Mouse (Mus musculus) midbrain, embryonic 10.5 days (tissue): ENCODE results near the gene Htr5b. TPM values are rescaled to one million over a fixed set of nuclear protein-coding genes. Genes with fewer than 3 reads are reported as not detected.
A peak's percentile ranks its signal among the peaks of the same experiment; 100 is the strongest.

ENCODE experiments used
- DNase-seq: peaks from one replicate; pipeline ENCODE4 v3.0.0-alpha.2; 2017; ENCODE audit warnings: low spot score
- H3K27ac ChIP-seq: fragments of 300-500 bp; sonication (generic); replicated peaks from 2 replicates; pipeline ENCODE4 v1.5.1; 2016; ENCODE audit warnings: mild to moderate bottlenecking
- H3K27me3 ChIP-seq: fragments of 300-500 bp; sonication (generic); 2 replicates; pipeline ENCODE4 v1.6.1; 2016; ENCODE audit warnings: low read depth, mild to moderate bottlenecking; ENCODE audit not compliant: poor library complexity, severe bottlenecking
- H3K36me3 ChIP-seq: fragments of 300-500 bp; sonication (generic); 2 replicates; pipeline ENCODE4 v1.6.1; 2016; ENCODE audit warnings: mild to moderate bottlenecking, moderate library complexity
- H3K4me1 ChIP-seq: fragments of 300-500 bp; sonication (generic); 2 replicates; pipeline ENCODE4 v1.6.1; 2016
- H3K4me3 ChIP-seq: fragments of 300-500 bp; sonication (generic); 2 replicates; pipeline ENCODE4 v1.5.1; 2016; ENCODE audit warnings: mild to moderate bottlenecking, moderate library complexity
- H3K9me3 ChIP-seq: fragments of 300-500 bp; sonication (generic); replicated peaks from 2 replicates; pipeline ENCODE4 v1.6.1; 2016; ENCODE audit warnings: mild to moderate bottlenecking
- WGBS: fragments of 180-500 bp; shearing (Covaris S2); methylation state at CpG from one replicate; pipeline ENCODE4 v1.1.7; 2016; 5-methylcytosine and 5-hydroxymethylcytosine counted together
- polyA plus RNA-seq: library from polyadenylated mRNA; unstranded; fragments of >200 nt; fragmentation: Nextera tagmentation; extraction: Ambion mirVana; gene quantifications from 2 replicates; pipeline ENCODE4 v1.2.1, GENCODE M21; 2016

The Htr5b gene
- polyA plus RNA-seq, 1 experiment from 2014 or later: 0.23 TPM

GRCm38 (mm10) chr1:121527600-121528398, 466 bp downstream of the Htr5b start:
- H3K4me1 ChIP-seq: peaks cover 17% of the 10 kb centered on the region
- no peaks in the 10 kb centered on the region for H3K36me3 ChIP-seq
- H3K4me3 ChIP-seq: peak overlapping the region; percentile 53
- peaks cover 52% of the 10 kb centered on the region for H3K27me3 ChIP-seq
- 17% methylated on average over 55 of the region's 55 CpGs for WGBS
- no peak overlapping the region for H3K27ac ChIP-seq
- DNase-seq: no peak
- H3K9me3 ChIP-seq: no peaks in the 10 kb centered on the region

- peak overlapping the region; percentile 53 for H3K4me3 ChIP-seq
- 51% methylated on average over 17 of the region's 17 CpGs for WGBS
- H3K27me3 ChIP-seq: peaks cover 52% of the 10 kb centered on the region
- DNase-seq: no peak
- peaks cover 17% of the 10 kb centered on the region for H3K4me1 ChIP-seq
- no peaks in the 10 kb centered on the region for H3K36me3 ChIP-seq
- no peaks in the 10 kb centered on the region for H3K9me3 ChIP-seq
- H3K27ac ChIP-seq: no peak overlapping the region
These were observed 1.2 kb downstream of the Htr5b start for GRCm38 (mm10) chr1:121527061-121527460.

- Histone ChIP-seq H3K9me3 (no peaks in the 10 kb centered on the region), H3K27me3 (no peaks in the 10 kb centered on the region), H3K27ac (no peak overlapping the region), H3K4me1 (no peaks in the 10 kb centered on the region), H3K4me3 (no peak overlapping the region), H3K36me3 (no peaks in the 10 kb centered on the region)
- DNase-seq: no peak
- WGBS: 79% methylated on average over 1 of the region's 1 CpGs
These were observed 9.7 kb downstream of the Htr5b start for GRCm38 (mm10) chr1:121518609-121519008.

- WGBS: 100% methylated on average over 2 of the region's 2 CpGs
- DNase-seq: no peak
- Histone ChIP-seq H3K27me3 (no peaks in the 10 kb centered on the region), H3K36me3 (0 out of 2 replicates have a peak, but pooled peaks cover 2% of the 10 kb centered on the region), H3K27ac (no peak overlapping the region), H3K4me1 (no peaks in the 10 kb centered on the region), H3K9me3 (no peaks in the 10 kb centered on the region), H3K4me3 (no peak overlapping the region)
These were observed 16.3 kb downstream of the Htr5b start for GRCm38 (mm10) chr1:121511966-121512365.

GRCm38 (mm10) chr1:121511186-121511585, 17.1 kb downstream of the Htr5b start:
- H3K27ac ChIP-seq: no peak overlapping the region
- H3K4me1 ChIP-seq: no peaks in the 10 kb centered on the region
- H3K36me3 ChIP-seq: 0 out of 2 replicates have a peak, but pooled peaks cover 5% of the 10 kb centered on the region
- no peak for DNase-seq
- no peaks in the 10 kb centered on the region for H3K9me3 ChIP-seq
- 52% methylated on average over 2 of the region's 2 CpGs for WGBS
- H3K27me3 ChIP-seq: no peaks in the 10 kb centered on the region
- H3K4me3 ChIP-seq: no peak overlapping the region

- Histone ChIP-seq H3K27me3 (no peaks in the 10 kb centered on the region), H3K27ac (no peak overlapping the region), H3K36me3 (0 out of 2 replicates have a peak, but pooled peaks cover 5% of the 10 kb centered on the region), H3K9me3 (no peaks in the 10 kb centered on the region), H3K4me3 (no peak overlapping the region), H3K4me1 (no peaks in the 10 kb centered on the region)
- 94% methylated on average over 19 of the region's 19 CpGs for WGBS
- DNase-seq: no peak
These were observed 17.7 kb downstream of the Htr5b start for GRCm38 (mm10) chr1:121510420-121511140.

- Histone ChIP-seq H3K4me3 (no peak overlapping the region), H3K4me1 (no peaks in the 10 kb centered on the region), H3K9me3 (no peaks in the 10 kb centered on the region), H3K27ac (no peak overlapping the region), H3K27me3 (no peaks in the 10 kb centered on the region), H3K36me3 (0 out of 2 replicates have a peak, but pooled peaks cover 9% of the 10 kb centered on the region)
- 92% methylated on average over 2 of the region's 2 CpGs for WGBS
- DNase-seq: no peak
These were observed 19.5 kb downstream of the Htr5b start for GRCm38 (mm10) chr1:121508729-121509128.

- WGBS: 94% methylated on average over 4 of the region's 4 CpGs
- Histone ChIP-seq H3K27ac (no peak overlapping the region), H3K9me3 (no peaks in the 10 kb centered on the region; the same call in 1 of the 2 replicates), H3K4me3 (no peak overlapping the region), H3K27me3 (no peaks in the 10 kb centered on the region), H3K4me1 (no peaks in the 10 kb centered on the region), H3K36me3 (peaks cover 96% of the 10 kb centered on the region)
- no peak for DNase-seq
These were observed 31.2 kb downstream of the Htr5b start for GRCm38 (mm10) chr1:121497093-121497492.

GRCm38 (mm10) chr1:121490241-121490640, 38.0 kb downstream of the Htr5b start:
- Histone ChIP-seq H3K27me3 (no peaks in the 10 kb centered on the region), H3K27ac (no peak overlapping the region), H3K4me3 (no peak overlapping the region), H3K4me1 (no peaks in the 10 kb centered on the region), H3K36me3 (peaks cover 53% of the 10 kb centered on the region), H3K9me3 (no peaks in the 10 kb centered on the region)
- WGBS: 36% methylated on average over 5 of the region's 5 CpGs
- peak; percentile 23 for DNase-seq

- no peaks in the 10 kb centered on the region for H3K9me3 ChIP-seq
- WGBS: 89% methylated on average over 6 of the region's 6 CpGs
- no peak for DNase-seq
These were observed 41.5 kb downstream of the Htr5b start for GRCm38 (mm10) chr1:121486803-121487202.

GRCm38 (mm10) chr1:121483091-121483490, 45.2 kb downstream of the Htr5b start:
- no peaks in the 10 kb centered on the region for H3K9me3 ChIP-seq
- H3K4me1 ChIP-seq: no peaks in the 10 kb centered on the region
- no peaks in the 10 kb centered on the region for H3K27me3 ChIP-seq
- no peak for DNase-seq
- H3K4me3 ChIP-seq: no peak overlapping the region
- no peak overlapping the region for H3K27ac ChIP-seq
- WGBS: 87% methylated on average over 4 of the region's 4 CpGs
- peaks cover 64% of the 10 kb centered on the region for H3K36me3 ChIP-seq

More at GRCm38 (mm10) chr1:121486803-121487202, 41.5 kb downstream of the Htr5b start:
- H3K4me3 ChIP-seq: no peak overlapping the region
- H3K27me3 ChIP-seq: no peaks in the 10 kb centered on the region
- H3K27ac ChIP-seq: no peak overlapping the region
- no peaks in the 10 kb centered on the region for H3K4me1 ChIP-seq
- peaks cover 43% of the 10 kb centered on the region for H3K36me3 ChIP-seq

- no peak overlapping the region for H3K4me3 ChIP-seq
- H3K4me1 ChIP-seq: no peaks in the 10 kb centered on the region
- no peak for DNase-seq
- peaks cover 67% of the 10 kb centered on the region for H3K36me3 ChIP-seq
- H3K9me3 ChIP-seq: no peaks in the 10 kb centered on the region
- no peaks in the 10 kb centered on the region for H3K27me3 ChIP-seq
- no peak overlapping the region for H3K27ac ChIP-seq
- 91% methylated on average over 5 of the region's 5 CpGs for WGBS
These were observed 48.9 kb downstream of the Htr5b start for GRCm38 (mm10) chr1:121479403-121479802.
